Mouse (Mus musculus) midbrain, postnatal 0 days (tissue): ENCODE results near the gene Pigyl. TPM values are rescaled to one million over a fixed set of nuclear protein-coding genes. Genes with fewer than 3 reads are reported as not detected.

Experiments
- ATAC-seq: fragments of 200-750 bp; cut with Nextera tagmentation; 2 replicates; pipeline ENCODE4 v1.8.0; 2017; ENCODE audit warnings: moderate number of reproducible peaks, mild to moderate bottlenecking, moderate TSS enrichment, moderate library complexity; ENCODE audit not compliant: low FRiP score
- DNase-seq: peaks from one replicate; pipeline ENCODE4 v3.0.0-alpha.2; 2015; ENCODE audit warnings: low spot score
- H3K27ac ChIP-seq: fragments of 300-500 bp; sonication (generic); 2 replicates; pipeline ENCODE4 v1.5.1; 2014; ENCODE audit warnings: low read depth, mild to moderate bottlenecking, low read length, mixed read lengths
- H3K27me3 ChIP-seq: fragments of 300-500 bp; sonication (generic); 2 replicates; pipeline ENCODE4 v1.6.1; 2014; ENCODE audit warnings: low read length, control low read depth, mixed read lengths; ENCODE audit not compliant: insufficient read depth
- H3K36me3 ChIP-seq: fragments of 300-500 bp; sonication (generic); 2 replicates; pipeline ENCODE4 v1.6.1; 2014; ENCODE audit warnings: low read length, control low read depth, mixed read lengths; ENCODE audit not compliant: insufficient read depth
- H3K4me1 ChIP-seq: fragments of 300-500 bp; sonication (generic); 2 replicates; pipeline ENCODE4 v1.6.1; 2014; ENCODE audit warnings: mild to moderate bottlenecking, control low read depth, antibody characterized with exemption, low read length, mixed read lengths; ENCODE audit not compliant: insufficient read depth
- H3K4me2 ChIP-seq: fragments of 300-500 bp; sonication (generic); 2 replicates; pipeline ENCODE4 v1.6.1; 2014; ENCODE audit warnings: low read depth, mild to moderate bottlenecking, low read length, mixed read lengths; ENCODE audit not compliant: poor library complexity, severe bottlenecking
- H3K4me3 ChIP-seq: fragments of 300-500 bp; sonication (generic); 2 replicates; pipeline ENCODE4 v1.5.1; 2014; ENCODE audit warnings: low read depth, mild to moderate bottlenecking, low read length, moderate library complexity
- H3K9ac ChIP-seq: fragments of 300-500 bp; sonication (generic); replicated peaks from 2 replicates; pipeline ENCODE4 v1.6.1; 2014; ENCODE audit warnings: mild to moderate bottlenecking, low read length, moderate library complexity, mixed read lengths; ENCODE audit not compliant: poor library complexity, severe bottlenecking
- H3K9me3 ChIP-seq: fragments of 300-500 bp; sonication (generic); 2 replicates; pipeline ENCODE4 v1.6.1; 2016; ENCODE audit warnings: low read length, control low read depth
- CTCF ChIP-seq: IDR thresholded peaks from 2 replicates; pipeline ENCODE4 v1.5.1; 2016; ENCODE audit warnings: antibody characterized with exemption, mild to moderate bottlenecking
- WGBS: fragments of 180-500 bp; shearing (Covaris S2); extraction: QIAGEN DNeasy Blood & Tissue Kit; methylation state at CpG from one replicate; pipeline ENCODE4 v1.1.7; 2014; 5-methylcytosine and 5-hydroxymethylcytosine counted together
- polyA plus RNA-seq: library from polyadenylated mRNA; unstranded; fragments of >200 nt; fragmentation: Nextera tagmentation; extraction: Ambion mirVana; gene quantifications from 2 replicates; pipeline ENCODE4 v1.2.1, GENCODE M21; 2015
- total RNA-seq: library from RNA; depleted of rRNA; stranded (reverse); fragments of >200 nt; gene quantifications from 2 replicates; pipeline ENCODE4 v1.2.3, GENCODE M21; 2014

Gene Pigyl
- total and polyA plus RNA-seq, 2 experiments from 2014 or later, result 40.8 to 122 TPM

GRCm38 (mm10) chr9:22157516-22158265, 1.0 kb downstream of the Pigyl start:
- Histone ChIP-seq H3K27me3 (no peaks in the 10 kb centered on the region), H3K4me3 (peak overlapping the region; percentile 65), H3K27ac (peak overlapping the region; percentile 88), H3K4me2 (peak overlapping the region; percentile 51), H3K9me3 (no peaks in the 10 kb centered on the region), H3K4me1 (peaks cover 7% of the 10 kb centered on the region), H3K36me3 (no peaks in the 10 kb centered on the region), H3K9ac (peak overlapping the region; percentile 86)
- 65% methylated on average over 34 of the region's 34 CpGs for WGBS
- no peak for TF ChIP-seq CTCF
- DNase-seq (no peak), ATAC-seq (no peak)

GRCm38 (mm10) chr9:22161299-22161698, 4.7 kb downstream of the Pigyl start:
- H3K9ac ChIP-seq, result no peak overlapping the region
- 36% methylated on average over 6 of the region's 6 CpGs for WGBS
- no peak overlapping the region for H3K4me2 ChIP-seq
- no peak overlapping the region for H3K4me3 ChIP-seq
- ATAC-seq (no peak), DNase-seq (no peak)
- H3K27ac ChIP-seq, result no peak overlapping the region
- no peaks in the 10 kb centered on the region for H3K9me3 ChIP-seq
- TF ChIP-seq CTCF, result no peak
- no peaks in the 10 kb centered on the region for H3K27me3 ChIP-seq
- peaks cover 7% of the 10 kb centered on the region for H3K4me1 ChIP-seq
- H3K36me3 ChIP-seq, result no peaks in the 10 kb centered on the region

- ATAC-seq (no peak), DNase-seq (no peak)
- Histone ChIP-seq H3K27me3 (no peaks in the 10 kb centered on the region), H3K4me3 (no peak overlapping the region), H3K27ac (no peak overlapping the region), H3K36me3 (no peaks in the 10 kb centered on the region), H3K4me1 (peaks cover 7% of the 10 kb centered on the region), H3K9ac (no peak overlapping the region), H3K4me2 (no peak overlapping the region), H3K9me3 (no peaks in the 10 kb centered on the region)
- no peak for TF ChIP-seq CTCF
- 87% methylated on average over 9 of the region's 9 CpGs for WGBS
Observed at GRCm38 (mm10) chr9:22162305-22162704, 5.7 kb downstream of the Pigyl start.

- DNase-seq (no peak), ATAC-seq (no peak)
- Histone ChIP-seq H3K4me1 (peaks cover 3% of the 10 kb centered on the region), H3K4me3 (no peak overlapping the region), H3K36me3 (no peaks in the 10 kb centered on the region), H3K9ac (no peak overlapping the region), H3K4me2 (no peak overlapping the region), H3K9me3 (no peaks in the 10 kb centered on the region), H3K27ac (no peak overlapping the region), H3K27me3 (no peaks in the 10 kb centered on the region)
- 85% methylated on average over 7 of the region's 7 CpGs for WGBS
- TF ChIP-seq CTCF, result no peak
Observed at GRCm38 (mm10) chr9:22162912-22163311, 6.3 kb downstream of the Pigyl start.

GRCm38 (mm10) chr9:22164711-22165668, 8.3 kb downstream of the Pigyl start:
- H3K36me3 ChIP-seq, result no peaks in the 10 kb centered on the region
- 2% methylated on average over 53 of the region's 54 CpGs for WGBS
- peak overlapping the region; percentile 76 for H3K9ac ChIP-seq
- H3K4me3 ChIP-seq, result peak overlapping the region; percentile 58
- no peaks in the 10 kb centered on the region for H3K27me3 ChIP-seq
- peak; percentile 89 for ATAC-seq
- TF ChIP-seq CTCF, result no peak
- no peaks in the 10 kb centered on the region for H3K9me3 ChIP-seq
- no peaks in the 10 kb centered on the region for H3K4me1 ChIP-seq
- peak; percentile 72 for DNase-seq
- peak overlapping the region; percentile 70 for H3K27ac ChIP-seq
- H3K4me2 ChIP-seq, result peak overlapping the region; percentile 64

GRCm38 (mm10) chr9:22165964-22166363, 9.3 kb downstream of the Pigyl start:
- Histone ChIP-seq H3K4me2 (no peak overlapping the region), H3K27me3 (no peaks in the 10 kb centered on the region), H3K4me3 (no peak overlapping the region), H3K9ac (no peak overlapping the region), H3K36me3 (no peaks in the 10 kb centered on the region), H3K4me1 (no peaks in the 10 kb centered on the region), H3K9me3 (no peaks in the 10 kb centered on the region), H3K27ac (no peak overlapping the region)
- TF ChIP-seq CTCF, result no peak
- DNase-seq, result no peak
- no peak for ATAC-seq
- WGBS, result 55% methylated on average over 6 of the region's 6 CpGs
